Mouse (Mus musculus): ENCODE results near the gene Olfm3.

DNA sequence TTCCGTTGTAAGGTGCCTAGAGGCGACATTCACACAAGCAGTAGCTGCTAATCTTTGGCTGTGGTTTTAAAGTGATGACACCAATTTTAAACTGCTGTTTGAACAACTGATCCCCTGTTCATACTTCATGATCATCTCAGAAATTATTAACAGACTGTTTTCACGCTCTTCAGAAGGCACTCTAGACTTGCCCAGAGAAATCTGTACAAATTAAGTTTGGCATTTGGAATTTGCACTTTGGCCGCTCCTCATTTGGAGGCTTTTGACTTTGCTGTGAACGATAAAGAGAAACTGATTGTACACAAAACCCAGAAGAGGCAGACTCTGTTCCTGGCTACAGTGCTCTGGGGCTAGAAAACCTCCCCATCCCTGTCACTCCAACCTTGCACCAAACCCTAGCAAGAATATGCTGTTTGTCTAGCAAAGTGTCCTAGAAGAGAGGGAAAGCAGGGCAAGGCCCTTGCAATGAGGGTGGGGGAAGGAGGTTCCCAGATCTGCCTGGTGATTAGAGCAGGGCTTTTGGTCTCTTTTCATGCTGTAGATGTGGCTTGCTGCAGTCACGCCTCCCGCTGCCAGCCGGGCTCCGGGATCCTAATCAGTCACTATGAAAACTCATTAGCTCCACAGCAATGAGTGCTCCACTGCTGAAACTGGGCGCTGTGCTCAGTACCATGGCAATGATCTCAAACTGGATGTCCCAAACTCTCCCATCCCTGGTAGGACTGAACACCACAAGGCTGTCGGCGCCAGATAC lies 176.7 kb downstream of the Olfm3 start:
- TF ChIP-seq CTCF (IDR thresholded peaks at IDR 0.05; ENCODE audit: low read depth, low read length) (no peak), GATA1 (IDR thresholded peaks at IDR 0.05; ENCODE audit: borderline replicate concordance, low read length) (no peak), POLR2AphosphoS5 (IDR thresholded peaks at IDR 0.05; ENCODE audit: insufficient replicate concordance, low read depth, low read length) (no peak), GATA2 (IDR thresholded peaks at IDR 0.05; ENCODE audit: borderline replicate concordance, low read depth, low read length) (no peak)
